Mouse (Mus musculus): ENCODE data around the gene Sspo. TPM values are rescaled to one million over a fixed set of nuclear protein-coding genes. Genes with fewer than 3 reads are reported as not detected.
"Not testable (repeated sequence)": the region's sequence is repeated elsewhere in the genome, so short reads cannot be mapped to it uniquely, and the experiment has no call there.

The Sspo gene
- polyA plus RNA-seq, 1 experiment from 2014 or later = 0.54 TPM

DNA sequence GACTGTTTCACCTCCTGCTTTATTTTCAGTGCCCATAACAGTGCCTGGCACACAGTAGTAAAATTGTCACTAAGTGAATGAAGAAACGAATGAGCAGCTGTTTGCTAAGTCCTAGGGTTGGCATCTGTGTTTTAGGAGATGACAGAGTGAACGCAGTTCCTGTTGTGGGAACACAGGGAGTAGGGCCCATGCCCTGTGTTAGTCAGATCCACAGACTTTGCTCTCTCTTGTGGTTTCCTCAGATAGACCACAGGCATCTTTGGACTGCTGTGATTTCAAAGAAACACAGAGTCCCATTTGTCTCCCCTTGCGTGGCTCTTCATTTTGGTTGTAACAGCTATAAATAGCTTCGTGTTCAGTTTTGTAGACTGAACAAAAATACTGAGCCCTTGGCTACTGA is 62.4 kb downstream of the Sspo start:
- Histone ChIP-seq H3K9me3 (replicated peaks; ENCODE audit: control insufficient read depth, low read length) (no peaks in the 10 kb centered on the region), H3K4me2 (no peak overlapping the region), H3K4me3 (ENCODE audit: low read depth, low read length) (no peak overlapping the region), H3K9ac (ENCODE audit: low read depth, low read length) (no peak overlapping the region), H3K4me1 (ENCODE audit: control insufficient read depth, insufficient read depth, low read length) (no peaks in the 10 kb centered on the region), H3K27ac (ENCODE audit: low read depth, low read length) (no peak overlapping the region), H3K36me3 (ENCODE audit: control insufficient read depth, insufficient read depth, low read length) (peaks cover 7% of the 10 kb centered on the region), H3K27me3 (ENCODE audit: control insufficient read depth, insufficient read depth, low read length) (no peaks in the 10 kb centered on the region)
- WGBS (ENCODE audit: insufficient replicate concordance) = 72% methylated on average over 4 of the region's 4 CpGs
- no peak for ATAC-seq (replicated peaks; ENCODE audit: insufficient number of reproducible peaks, low FRiP score, low TSS enrichment)

- 80% methylated on average over 7 of the region's 7 CpGs for WGBS (ENCODE audit: insufficient replicate concordance)
- no peak for ATAC-seq (replicated peaks; ENCODE audit: insufficient number of reproducible peaks, low FRiP score, low TSS enrichment)
- no peak overlapping the region for H3K4me3 ChIP-seq (ENCODE audit: low read depth, low read length)
- no peak overlapping the region for H3K4me2 ChIP-seq
- no peak overlapping the region for H3K9ac ChIP-seq (ENCODE audit: low read depth, low read length)
- peaks cover 20% of the 10 kb centered on the region for H3K36me3 ChIP-seq (ENCODE audit: control insufficient read depth, insufficient read depth, low read length)
- no peaks in the 10 kb centered on the region for H3K27me3 ChIP-seq (ENCODE audit: control insufficient read depth, insufficient read depth, low read length)
- no peaks in the 10 kb centered on the region for H3K9me3 ChIP-seq (replicated peaks; ENCODE audit: control insufficient read depth, low read length)
- no peak overlapping the region for H3K27ac ChIP-seq (ENCODE audit: low read depth, low read length)
- H3K4me1 ChIP-seq (ENCODE audit: control insufficient read depth, insufficient read depth, low read length) = no peaks in the 10 kb centered on the region
Measured at GRCm38 (mm10) chr6:48511861-48512260, 63.8 kb downstream of the Sspo start.

- not testable (repeated sequence) for H3K4me1 ChIP-seq (ENCODE audit: control insufficient read depth, insufficient read depth, low read length); H3K27ac ChIP-seq (ENCODE audit: low read depth, low read length); H3K4me2 ChIP-seq; H3K9ac ChIP-seq (ENCODE audit: low read depth, low read length); H3K36me3 ChIP-seq (ENCODE audit: control insufficient read depth, insufficient read depth, low read length); H3K27me3 ChIP-seq (ENCODE audit: control insufficient read depth, insufficient read depth, low read length); ATAC-seq (replicated peaks; ENCODE audit: insufficient number of reproducible peaks, low FRiP score, low TSS enrichment); H3K9me3 ChIP-seq (replicated peaks; ENCODE audit: control insufficient read depth, low read length); H3K4me3 ChIP-seq (ENCODE audit: low read depth, low read length)
- WGBS (ENCODE audit: insufficient replicate concordance) = 92% methylated on average over 12 of the region's 16 CpGs
Measured at GRCm38 (mm10) chr6:48524882-48525281, 76.9 kb downstream of the Sspo start.

GRCm38 (mm10) chr6:48527901-48528300 is 79.9 kb downstream of the Sspo start:
- peaks cover 6% of the 10 kb centered on the region for H3K4me1 ChIP-seq (ENCODE audit: control insufficient read depth, insufficient read depth, low read length)
- H3K27ac ChIP-seq (ENCODE audit: low read depth, low read length) = no peak overlapping the region
- H3K9me3 ChIP-seq (replicated peaks; ENCODE audit: control insufficient read depth, low read length) = no peaks in the 10 kb centered on the region
- H3K4me2 ChIP-seq = no peak overlapping the region
- H3K36me3 ChIP-seq (ENCODE audit: control insufficient read depth, insufficient read depth, low read length) = no peaks in the 10 kb centered on the region
- H3K4me3 ChIP-seq (ENCODE audit: low read depth, low read length) = no peak overlapping the region
- no peaks in the 10 kb centered on the region for H3K27me3 ChIP-seq (ENCODE audit: control insufficient read depth, insufficient read depth, low read length)
- H3K9ac ChIP-seq (ENCODE audit: low read depth, low read length) = no peak overlapping the region
- ATAC-seq (replicated peaks; ENCODE audit: insufficient number of reproducible peaks, low FRiP score, low TSS enrichment) = no peak
- WGBS (ENCODE audit: insufficient replicate concordance) = 64% methylated on average over 9 of the region's 9 CpGs

GRCm38 (mm10) chr6:48529261-48529660 is 81.2 kb downstream of the Sspo start:
- no peak for ATAC-seq (replicated peaks; ENCODE audit: insufficient number of reproducible peaks, low FRiP score, low TSS enrichment)
- Histone ChIP-seq H3K9ac (ENCODE audit: low read depth, low read length) (no peak overlapping the region), H3K27me3 (ENCODE audit: control insufficient read depth, insufficient read depth, low read length) (no peaks in the 10 kb centered on the region), H3K27ac (ENCODE audit: low read depth, low read length) (no peak overlapping the region), H3K9me3 (replicated peaks; ENCODE audit: control insufficient read depth, low read length) (no peaks in the 10 kb centered on the region), H3K36me3 (ENCODE audit: control insufficient read depth, insufficient read depth, low read length) (no peaks in the 10 kb centered on the region), H3K4me2 (no peak overlapping the region), H3K4me3 (ENCODE audit: low read depth, low read length) (no peak overlapping the region), H3K4me1 (ENCODE audit: control insufficient read depth, insufficient read depth, low read length) (peaks cover 6% of the 10 kb centered on the region)
- WGBS (ENCODE audit: insufficient replicate concordance) = 66% methylated on average over 14 of the region's 14 CpGs

DNA sequence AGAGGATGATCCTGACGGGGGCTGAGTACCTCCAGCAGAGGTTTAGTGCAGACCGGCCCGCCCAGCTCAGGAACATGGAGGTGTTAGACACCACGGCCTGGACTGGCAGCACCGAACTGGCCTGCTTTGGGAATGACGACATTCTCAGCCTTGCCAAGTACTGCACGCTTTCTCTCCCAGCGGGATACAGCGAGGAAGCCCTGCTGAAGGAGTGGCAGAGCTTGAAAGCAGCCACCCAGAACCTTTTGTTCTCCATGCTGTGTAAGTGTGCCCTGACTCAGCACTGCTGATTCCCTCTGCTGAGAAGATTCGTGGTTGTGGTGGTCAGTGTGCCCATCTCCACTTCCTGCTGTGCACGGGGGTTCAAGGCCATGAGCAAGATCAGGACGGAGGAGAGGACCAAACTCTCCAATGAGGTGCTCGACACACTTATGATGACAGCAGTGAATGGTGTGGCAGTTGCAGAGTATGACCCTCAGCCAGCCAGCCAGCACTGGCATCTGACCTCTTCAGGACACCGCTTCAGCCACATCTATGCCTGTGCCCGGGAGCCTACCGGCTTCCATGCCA is 81.9 kb downstream of the Sspo start:
- 82% methylated on average over 16 of the region's 16 CpGs for WGBS (ENCODE audit: insufficient replicate concordance)
- Histone ChIP-seq H3K27me3 (ENCODE audit: control insufficient read depth, insufficient read depth, low read length) (no peaks in the 10 kb centered on the region), H3K4me1 (ENCODE audit: control insufficient read depth, insufficient read depth, low read length) (peaks cover 6% of the 10 kb centered on the region), H3K4me3 (ENCODE audit: low read depth, low read length) (no peak overlapping the region), H3K36me3 (ENCODE audit: control insufficient read depth, insufficient read depth, low read length) (no peaks in the 10 kb centered on the region), H3K9ac (ENCODE audit: low read depth, low read length) (no peak overlapping the region), H3K27ac (ENCODE audit: low read depth, low read length) (no peak overlapping the region), H3K9me3 (replicated peaks; ENCODE audit: control insufficient read depth, low read length) (no peaks in the 10 kb centered on the region), H3K4me2 (no peak overlapping the region)
- no peak for ATAC-seq (replicated peaks; ENCODE audit: insufficient number of reproducible peaks, low FRiP score, low TSS enrichment)

DNA sequence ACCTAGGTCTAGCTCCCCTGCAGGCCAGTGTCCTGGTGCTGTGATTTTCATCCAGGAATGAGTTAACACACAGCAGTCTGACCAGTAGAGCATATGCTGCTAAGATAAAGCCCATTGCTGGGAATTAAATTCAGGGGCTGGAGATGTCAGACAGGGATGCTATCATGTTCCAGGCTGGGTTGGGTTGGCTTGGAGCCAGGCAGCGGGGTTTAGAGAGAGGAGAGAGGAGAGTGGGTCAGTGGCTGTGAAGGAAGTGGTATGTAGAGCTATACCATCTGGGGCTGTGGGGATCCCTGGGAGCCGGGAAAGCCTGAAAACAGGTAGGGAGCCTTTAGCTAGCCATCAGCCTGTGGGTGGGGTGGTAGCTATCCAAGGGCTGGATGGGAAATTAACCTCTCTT is 82.8 kb downstream of the Sspo start:
- no peak overlapping the region for H3K4me3 ChIP-seq (ENCODE audit: low read depth, low read length)
- no peak overlapping the region for H3K27ac ChIP-seq (ENCODE audit: low read depth, low read length)
- H3K4me2 ChIP-seq = no peak overlapping the region
- no peak overlapping the region for H3K9ac ChIP-seq (ENCODE audit: low read depth, low read length)
- H3K36me3 ChIP-seq (ENCODE audit: control insufficient read depth, insufficient read depth, low read length) = no peaks in the 10 kb centered on the region
- no peak; the same call in 1 of the 2 replicates for ATAC-seq (replicated peaks; ENCODE audit: insufficient number of reproducible peaks, low FRiP score, low TSS enrichment)
- H3K4me1 ChIP-seq (ENCODE audit: control insufficient read depth, insufficient read depth, low read length) = peaks cover 6% of the 10 kb centered on the region
- H3K9me3 ChIP-seq (replicated peaks; ENCODE audit: control insufficient read depth, low read length) = no peaks in the 10 kb centered on the region
- no peaks in the 10 kb centered on the region for H3K27me3 ChIP-seq (ENCODE audit: control insufficient read depth, insufficient read depth, low read length)
- 59% methylated on average over 2 of the region's 2 CpGs for WGBS (ENCODE audit: insufficient replicate concordance)

- WGBS (ENCODE audit: insufficient replicate concordance) = 63% methylated on average over 2 of the region's 2 CpGs
- H3K36me3 ChIP-seq (ENCODE audit: control insufficient read depth, insufficient read depth, low read length) = no peaks in the 10 kb centered on the region
- no peak overlapping the region for H3K9ac ChIP-seq (ENCODE audit: low read depth, low read length)
- H3K4me2 ChIP-seq = no peak overlapping the region
- no peak overlapping the region for H3K27ac ChIP-seq (ENCODE audit: low read depth, low read length)
- peaks cover 6% of the 10 kb centered on the region; the same call in 1 of the 2 replicates for H3K4me1 ChIP-seq (ENCODE audit: control insufficient read depth, insufficient read depth, low read length)
- no peak for ATAC-seq (replicated peaks; ENCODE audit: insufficient number of reproducible peaks, low FRiP score, low TSS enrichment)
- H3K9me3 ChIP-seq (replicated peaks; ENCODE audit: control insufficient read depth, low read length) = no peaks in the 10 kb centered on the region
- no peak overlapping the region for H3K4me3 ChIP-seq (ENCODE audit: low read depth, low read length)
- H3K27me3 ChIP-seq (ENCODE audit: control insufficient read depth, insufficient read depth, low read length) = no peaks in the 10 kb centered on the region
Measured at GRCm38 (mm10) chr6:48533475-48533874, 85.4 kb downstream of the Sspo start.

DNA sequence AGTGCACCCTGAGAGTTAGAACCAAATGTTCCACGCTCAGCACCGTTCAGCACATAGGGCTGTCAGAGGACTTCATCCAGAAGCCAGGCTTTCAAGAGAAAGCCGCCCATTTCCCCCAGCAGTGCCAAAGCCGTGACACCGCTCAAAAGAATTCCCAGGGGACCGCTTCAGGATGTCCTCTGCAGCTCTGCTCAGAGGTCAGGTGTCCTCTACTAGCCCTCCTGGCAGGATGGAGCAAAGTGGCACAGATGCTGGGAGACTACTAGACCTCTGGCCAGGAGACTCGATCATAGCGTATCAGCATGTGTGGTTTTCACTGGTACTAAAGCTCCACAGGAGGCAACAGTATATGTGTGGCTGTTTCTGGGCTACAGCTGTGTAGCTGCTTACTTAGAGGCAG is 86.9 kb downstream of the Sspo start:
- no peak overlapping the region for H3K27ac ChIP-seq (ENCODE audit: low read depth, low read length)
- H3K4me2 ChIP-seq = no peak overlapping the region
- no peak overlapping the region for H3K9ac ChIP-seq (ENCODE audit: low read depth, low read length)
- H3K9me3 ChIP-seq (replicated peaks; ENCODE audit: control insufficient read depth, low read length) = no peaks in the 10 kb centered on the region
- no peak for ATAC-seq (replicated peaks; ENCODE audit: insufficient number of reproducible peaks, low FRiP score, low TSS enrichment)
- 75% methylated on average over 8 of the region's 8 CpGs for WGBS (ENCODE audit: insufficient replicate concordance)
- H3K4me3 ChIP-seq (ENCODE audit: low read depth, low read length) = no peak overlapping the region
- no peaks in the 10 kb centered on the region for H3K36me3 ChIP-seq (ENCODE audit: control insufficient read depth, insufficient read depth, low read length)
- H3K4me1 ChIP-seq (ENCODE audit: control insufficient read depth, insufficient read depth, low read length) = peaks cover 6% of the 10 kb centered on the region; the same call in 1 of the 2 replicates
- no peaks in the 10 kb centered on the region for H3K27me3 ChIP-seq (ENCODE audit: control insufficient read depth, insufficient read depth, low read length)
